Mouse (Mus musculus) gastrocnemius, postnatal 14 days (tissue): ENCODE results near the gene Cdkl2. TPM values are rescaled to one million over a fixed set of nuclear protein-coding genes. Genes with fewer than 3 reads are reported as not detected.

Experiments used
- DNase-seq: peaks from one replicate; pipeline ENCODE4 v3.0.0; 2021; ENCODE audit warnings: mixed read lengths
- intact Hi-C: fragments of 180-260 bp; cut with DNase I; formaldehyde crosslinking; loops from one replicate; pipeline ENCODE4 v1.15.1; 2025; ENCODE audit warnings: low total_unique reads
- total RNA-seq, 2 experiments: library from RNA; stranded (reverse); gene quantifications; 2 replicates each; pipeline ENCODE4 v1.2.3; 2021

The Cdkl2 gene
- total RNA-seq, 2 experiments from 2014 or later: 3.9 to 4.6 TPM

DNA sequence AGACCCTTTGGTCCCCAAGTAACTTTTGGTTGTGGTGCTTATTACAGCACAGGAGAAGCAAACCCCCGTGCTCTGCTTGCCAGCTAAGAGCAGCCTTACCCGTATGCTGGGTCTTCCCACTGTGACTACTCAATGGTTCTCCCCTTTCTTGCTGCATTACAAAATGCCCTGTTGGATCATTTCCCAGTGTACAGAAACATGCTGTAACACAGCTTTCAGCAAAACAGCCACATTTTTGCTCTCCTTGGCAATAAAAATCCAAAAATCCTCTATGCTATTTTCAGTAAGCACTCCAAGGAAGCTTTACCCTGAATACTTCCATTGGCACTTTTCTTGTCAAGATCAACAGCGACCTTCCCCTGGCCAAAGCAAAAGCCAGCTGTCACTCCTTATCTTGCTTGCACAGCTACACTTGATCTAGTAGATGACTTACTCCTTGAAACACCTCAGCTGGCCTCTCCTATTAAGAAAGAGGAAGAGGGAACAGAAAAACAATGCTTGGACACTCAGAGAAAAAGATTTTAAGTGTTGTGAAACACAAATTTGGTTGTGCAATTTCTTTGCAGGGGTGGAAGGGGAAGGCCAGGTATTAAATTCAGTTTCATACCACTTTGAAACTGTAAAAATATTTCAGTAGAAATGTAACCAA lies 83.0 kb downstream of the Cdkl2 start:
- DNase-seq: no peak
- intact Hi-C loops: loop anchor here (5.0 kb wide), 1 partner anchor 157 kb away; no protein-coding TSS in a partner anchor

- DNase-seq: no peak
- intact Hi-C loops: loop anchor here (5.0 kb wide), 1 partner anchor 157 kb away; no protein-coding TSS in a partner anchor
Measured at GRCm38 (mm10) chr5:91959986-91960385, 83.7 kb downstream of the Cdkl2 start.

- intact Hi-C loops: no loop called here
- DNase-seq: no peak
Measured at GRCm38 (mm10) chr5:91959096-91959495, 84.6 kb downstream of the Cdkl2 start.

DNA sequence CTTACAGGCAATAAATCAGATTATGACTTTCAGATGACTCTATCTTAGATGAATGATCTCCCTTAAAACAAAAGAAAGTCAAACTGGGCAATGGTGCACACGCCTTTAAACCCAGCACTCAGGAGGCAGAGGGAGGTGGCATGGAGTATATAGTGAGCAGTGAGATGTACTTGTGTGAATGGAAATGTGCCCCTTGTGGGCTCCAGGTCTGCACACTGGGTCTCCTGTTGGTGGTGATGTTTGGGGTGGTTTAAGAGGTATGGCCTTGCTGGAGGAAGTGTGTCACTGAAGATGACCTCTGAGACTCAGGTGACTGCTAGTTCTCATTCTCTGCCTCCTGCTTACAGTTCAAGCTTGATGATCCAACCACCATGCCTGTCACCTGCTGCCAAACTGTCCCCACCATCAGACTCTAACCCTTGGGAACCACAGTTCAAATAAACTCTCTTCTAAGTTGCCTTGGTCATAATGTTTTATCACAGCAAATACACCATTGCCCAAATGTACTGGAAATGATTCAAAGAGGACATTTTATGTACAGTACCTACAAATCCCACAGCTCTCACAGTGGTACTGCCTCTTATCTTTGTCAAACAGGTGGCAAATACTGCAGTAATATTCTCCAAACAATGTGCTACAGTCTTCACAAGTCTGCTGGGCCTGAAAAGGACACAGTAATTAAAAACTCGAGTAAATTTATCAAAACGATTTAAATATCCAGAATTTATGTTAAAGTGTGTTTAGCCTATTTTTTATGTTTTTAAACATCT lies 86.5 kb downstream of the Cdkl2 start:
- no peak for DNase-seq
- intact Hi-C loops: no loop called here

Other genes starting within 250 kb of the Cdkl2 start
- 10 to 100 TPM; 28.0 to 29.5 TPM for gene Rchy1, start 80.8 kb downstream of the Cdkl2 start, total RNA-seq
- not detected for gene Odaph, start 56.4 kb downstream of the Cdkl2 start, total RNA-seq
- gene G3bp2, start 39.8 kb upstream of the Cdkl2 start, total RNA-seq: 10 to 100 TPM; 54.5 to 55.8 TPM
- gene Uso1, start 94.1 kb upstream of the Cdkl2 start, total RNA-seq: 10 to 100 TPM; 53.9 to 61.5 TPM
- not detected for gene U90926, start 171.5 kb upstream of the Cdkl2 start, total RNA-seq
- under 1 TPM in 1 of 2 experiments, not detected in 1; 0.08 TPM for gene Ppef2, start 212.4 kb upstream of the Cdkl2 start, total RNA-seq
- gene Naaa, start 234.3 kb upstream of the Cdkl2 start, total RNA-seq: 1 to 10 TPM; 5.7 to 8.3 TPM